Mouse (Mus musculus) adipose tissue, adult 10 weeks (tissue): ENCODE results near the gene Fam227b. TPM values are rescaled to one million over a fixed set of nuclear protein-coding genes. Genes with fewer than 3 reads are reported as not detected.

Experiments
- polyA plus RNA-seq: library from polyadenylated mRNA; stranded (reverse); fragments of 350-450 nt; fragmentation: Illumina TruSeq; extraction: RNeasy Lipid Tissue Mini Kit (QIAGEN cat#74804); gene quantifications from one replicate; pipeline ENCODE4 v1.2.3, GENCODE M21; 2014; ENCODE audit warnings: low read depth, low replicate concordance

Gene Fam227b
- polyA plus RNA-seq: 1.4 TPM

GRCm38 (mm10) chr2:126151855-126152571, at the start of gene Fam227b, which contains the start of gene Dtwd1:
Gene Fam227b, minus strand, starts transcription at chr2:126152004.
Gene Dtwd1, plus strand, starts transcription at chr2:126152141.

GRCm38 (mm10) chr2:126034379-126035005, 117.3 kb downstream of the Fam227b start, which contains the start of gene Fgf7:
Gene Fgf7, plus strand, starts transcription at chr2:126034658.

Other genes starting within 250 kb of the Fam227b start
- 2.5 TPM for gene Fgf7, start 117.3 kb downstream of the Fam227b start, polyA plus RNA-seq
- gene Dtwd1, start 137 bp upstream of the Fam227b start, polyA plus RNA-seq: 10.2 TPM
- not detected for gene Gm17555, start 63.1 kb upstream of the Fam227b start, polyA plus RNA-seq